Mouse (Mus musculus) bone marrow macrophage, adult 2 months (primary cell): ENCODE measurements around the gene 1500015O10Rik. TPM values are rescaled to one million over a fixed set of nuclear protein-coding genes. Genes with fewer than 3 reads are reported as not detected.

Experiments used
- H3K27ac ChIP-seq: 2 replicates; pipeline ENCODE4 v1.5.1; 2012; ENCODE audit warnings: low read depth, low read length; ENCODE audit not compliant: insufficient read depth
- H3K4me1 ChIP-seq: 2 replicates; pipeline ENCODE4 v1.6.1; 2012; ENCODE audit warnings: low read length; ENCODE audit not compliant: control insufficient read depth, insufficient read depth
- H3K4me3 ChIP-seq: 2 replicates; pipeline ENCODE4 v1.5.1; 2012; ENCODE audit warnings: mild to moderate bottlenecking, low read length, moderate library complexity; ENCODE audit not compliant: insufficient read depth
- CTCF ChIP-seq: IDR thresholded peaks from 2 replicates; pipeline ENCODE4 v1.5.1; 2012; ENCODE audit warnings: low read depth, mild to moderate bottlenecking, low read length, moderate library complexity
- POLR2A ChIP-seq: IDR thresholded peaks from 2 replicates; pipeline ENCODE4 v1.6.1; 2012; ENCODE audit warnings: mild to moderate bottlenecking, low read depth, low read length, borderline replicate concordance
- polyA plus RNA-seq: library from polyadenylated mRNA; stranded (reverse); fragments of >200 nt; gene quantifications from 2 replicates; pipeline ENCODE4 v1.2.4, GENCODE M21; 2012; ENCODE audit not compliant: missing spikeins, insufficient read depth, insufficient read length

Gene 1500015O10Rik
- not detected in 2 replicates for polyA plus RNA-seq

DNA sequence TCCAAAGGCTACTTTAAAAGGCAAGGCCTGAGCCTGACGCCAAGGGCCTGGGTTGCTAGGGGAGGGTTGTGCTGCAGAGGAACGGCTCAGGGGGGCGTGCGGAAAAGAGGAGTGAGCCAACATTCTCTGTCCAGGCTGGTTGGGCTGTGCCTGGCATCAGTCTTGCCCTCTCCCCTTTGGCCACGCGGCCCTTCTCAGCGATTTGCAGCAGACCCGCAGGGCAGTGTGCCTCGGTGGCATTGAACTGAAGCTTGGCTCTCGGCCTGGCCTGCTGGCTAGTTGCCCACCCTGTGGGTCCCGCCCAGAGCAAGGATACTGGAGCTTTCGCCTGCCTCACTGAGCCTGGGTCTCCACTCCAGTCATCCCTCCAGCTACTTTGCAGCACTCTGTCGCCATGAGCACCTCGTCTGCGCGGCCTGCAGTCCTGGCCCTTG, at the start of gene 1500015O10Rik:
Gene 1500015O10Rik (plus strand): TSS at position 112 of the 434 bp plus-strand sequence.
- Histone ChIP-seq H3K4me1 (no peaks in the 10 kb centered on the region), H3K4me3 (no peak within 1 kb of the TSS), H3K27ac (no peak within 1 kb of the TSS)
- TF ChIP-seq CTCF (no peak), POLR2A (no peak)

DNA sequence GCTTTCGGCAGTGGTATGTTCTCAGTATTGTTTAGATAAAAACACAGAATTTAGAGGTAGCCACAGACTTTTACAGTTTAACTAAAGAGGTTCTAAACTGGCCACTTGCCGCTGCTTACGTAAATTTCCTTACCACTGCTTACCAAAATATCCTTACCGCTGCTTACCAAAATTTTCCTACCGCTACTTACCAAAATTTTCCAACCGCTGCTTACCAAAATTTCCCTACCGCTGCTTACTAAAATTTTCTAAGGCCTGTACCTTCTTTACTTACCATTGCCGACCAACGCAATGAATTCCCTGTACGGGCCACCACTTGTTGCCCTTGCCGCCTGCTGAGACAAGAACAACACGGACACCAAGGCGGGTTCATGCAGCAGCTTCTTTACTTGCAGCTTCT, 40.4 kb upstream of the 1500015O10Rik start:
- Histone ChIP-seq H3K27ac (no peak overlapping the region), H3K4me1 (peaks cover 11% of the 10 kb centered on the region), H3K4me3 (no peak overlapping the region)
- TF ChIP-seq POLR2A (no peak), CTCF (no peak)

DNA sequence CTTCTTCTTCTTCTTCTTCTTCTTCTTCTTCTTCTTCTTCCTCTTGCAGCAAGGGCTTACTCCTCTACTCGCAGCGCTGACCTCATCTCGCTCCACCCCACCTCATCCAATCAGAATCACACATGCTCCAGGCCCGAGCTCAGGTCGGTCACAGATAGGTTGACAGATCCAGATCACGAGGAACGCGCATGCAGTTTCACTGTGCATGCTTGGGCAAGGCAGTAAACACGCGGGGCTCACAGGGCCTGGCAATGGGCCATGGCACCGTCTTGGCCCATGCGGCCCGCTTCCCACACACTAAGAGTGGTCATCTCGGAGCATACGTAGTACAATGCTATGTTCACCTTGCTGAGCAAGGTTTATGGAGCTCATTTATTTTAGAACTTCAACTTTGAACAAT, 39.9 kb upstream of the 1500015O10Rik start:
- no peak overlapping the region for H3K27ac ChIP-seq
- no peak overlapping the region for H3K4me3 ChIP-seq
- peaks cover 11% of the 10 kb centered on the region for H3K4me1 ChIP-seq
- TF ChIP-seq POLR2A: no peak
- TF ChIP-seq CTCF: no peak

DNA sequence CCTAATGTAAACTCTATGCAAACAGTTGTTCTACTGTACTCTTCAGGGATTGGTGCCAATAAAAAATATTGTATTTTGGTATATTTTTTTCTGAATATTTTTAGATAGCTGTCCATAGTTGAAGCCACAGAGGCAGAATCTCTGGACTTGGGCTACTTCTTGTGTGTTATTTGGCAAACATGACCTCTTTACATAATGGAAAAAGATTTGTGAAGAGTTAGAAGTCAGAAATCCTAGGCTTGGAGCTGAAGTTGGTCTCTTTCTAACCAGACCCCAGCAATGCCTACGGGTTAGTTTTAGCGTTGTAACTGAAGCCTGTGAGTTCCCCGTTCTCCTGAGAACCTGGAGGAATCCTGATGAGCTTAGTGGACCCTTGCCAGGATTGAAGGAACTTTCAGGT, 36.3 kb upstream of the 1500015O10Rik start:
- H3K4me1 ChIP-seq: peaks cover 11% of the 10 kb centered on the region
- TF ChIP-seq CTCF (no peak), POLR2A (no peak)
- no peak overlapping the region for H3K27ac ChIP-seq
- H3K4me3 ChIP-seq: no peak overlapping the region

DNA sequence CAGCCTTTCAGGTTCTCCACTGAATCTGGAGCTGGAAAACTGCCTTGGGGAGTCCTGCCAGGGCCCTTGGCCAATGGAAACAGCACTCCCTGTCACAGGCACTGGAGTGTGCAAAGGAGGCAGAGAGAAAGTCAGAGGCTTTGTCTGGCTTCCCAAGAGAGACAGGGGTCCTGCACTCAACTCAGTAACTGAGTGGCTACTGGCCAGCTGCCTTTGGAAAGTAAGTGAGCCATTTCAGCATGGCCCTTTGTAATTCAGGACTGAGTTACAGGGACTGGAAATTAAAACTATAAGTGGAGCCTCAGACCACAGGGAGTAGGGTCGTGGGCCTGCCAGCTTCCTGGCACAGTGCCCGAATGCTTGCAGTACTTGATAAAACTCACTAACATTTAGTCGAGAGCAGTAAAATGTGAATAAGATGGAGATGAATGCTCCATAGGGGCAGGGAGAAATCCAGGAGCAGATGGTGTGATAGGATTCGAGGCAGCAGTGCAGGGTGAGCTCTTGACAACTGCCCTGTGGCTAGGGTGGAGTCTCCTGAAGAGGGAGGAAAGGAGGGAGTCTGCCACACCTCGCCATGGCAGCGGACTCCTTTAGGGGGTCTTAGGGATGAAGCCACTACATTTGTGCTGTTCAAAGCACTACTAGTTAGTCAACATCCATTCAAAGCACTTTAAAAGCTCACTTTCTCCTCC, 35.4 kb upstream of the 1500015O10Rik start:
- H3K27ac ChIP-seq: no peak overlapping the region
- TF ChIP-seq CTCF: no peak
- TF ChIP-seq POLR2A: no peak
- H3K4me3 ChIP-seq: no peak overlapping the region
- peaks cover 11% of the 10 kb centered on the region for H3K4me1 ChIP-seq

DNA sequence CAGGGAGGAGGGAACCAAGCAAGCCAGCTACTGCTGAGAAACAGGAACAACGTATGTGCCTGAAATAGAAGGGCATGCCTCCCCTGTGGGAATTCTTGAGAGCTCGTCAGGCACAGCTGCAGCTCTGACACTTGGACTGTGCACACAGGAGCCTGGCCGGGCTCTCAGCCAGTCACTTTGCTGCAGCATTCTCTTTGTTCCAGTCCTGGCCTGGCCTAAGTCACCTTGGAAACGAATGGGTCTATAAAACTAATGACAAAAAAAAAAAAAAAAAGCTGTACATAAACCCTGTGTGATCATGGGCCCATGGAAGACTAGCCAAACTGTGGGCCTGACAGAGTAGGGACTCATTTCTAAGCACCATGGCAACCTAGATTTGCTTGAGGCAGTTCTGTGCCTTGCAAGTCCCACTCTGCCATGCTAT, 31.8 kb upstream of the 1500015O10Rik start:
- Histone ChIP-seq H3K27ac (no peak overlapping the region), H3K4me1 (no peaks in the 10 kb centered on the region; the same call in 1 of the 2 replicates), H3K4me3 (no peak overlapping the region)
- TF ChIP-seq POLR2A (no peak), CTCF (no peak)

DNA sequence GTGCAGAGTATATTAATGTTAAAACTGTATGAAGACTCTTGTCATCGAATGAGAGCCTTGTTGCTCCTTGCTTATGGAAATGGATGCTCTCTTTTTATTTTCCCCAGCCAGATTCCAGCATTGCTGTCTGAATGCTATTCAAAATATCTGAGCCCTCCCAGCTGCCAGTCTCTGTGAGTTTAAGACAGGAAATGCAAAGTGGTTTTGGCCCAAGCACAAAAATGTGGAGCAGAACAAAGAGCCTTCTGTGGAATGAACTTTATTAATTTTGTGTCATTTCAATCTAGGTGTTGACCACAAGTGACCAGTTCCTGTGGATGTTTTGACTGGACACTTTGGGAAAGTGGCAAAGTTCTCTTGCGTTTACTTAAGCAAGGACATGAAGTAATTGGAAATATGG, 15.6 kb upstream of the 1500015O10Rik start:
- Histone ChIP-seq H3K27ac (no peak overlapping the region), H3K4me1 (no peaks in the 10 kb centered on the region), H3K4me3 (no peak overlapping the region)
- TF ChIP-seq CTCF: no peak
- no peak for TF ChIP-seq POLR2A

DNA sequence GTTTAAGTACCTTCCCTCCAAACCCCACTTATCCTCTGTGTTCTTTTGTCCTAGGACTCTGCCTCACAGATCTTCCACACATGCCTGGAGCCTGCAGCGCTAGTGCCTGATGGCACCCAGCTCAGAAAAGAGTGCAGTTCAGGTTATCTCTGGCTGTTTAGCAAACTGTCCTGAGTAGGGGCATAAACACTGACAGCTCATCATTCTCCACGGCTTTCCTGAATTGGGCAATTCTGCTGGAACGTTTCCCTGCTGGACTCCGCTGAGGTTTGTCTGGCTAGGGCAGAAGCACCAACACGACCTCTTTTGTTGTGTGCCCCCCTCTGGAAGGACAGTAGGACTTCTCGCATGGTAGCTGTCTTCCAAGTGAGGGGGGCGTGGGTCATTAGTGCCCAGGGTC, 12.4 kb upstream of the 1500015O10Rik start:
- TF ChIP-seq CTCF (no peak), POLR2A (no peak)
- Histone ChIP-seq H3K4me3 (no peak overlapping the region), H3K27ac (no peak overlapping the region), H3K4me1 (no peaks in the 10 kb centered on the region)

DNA sequence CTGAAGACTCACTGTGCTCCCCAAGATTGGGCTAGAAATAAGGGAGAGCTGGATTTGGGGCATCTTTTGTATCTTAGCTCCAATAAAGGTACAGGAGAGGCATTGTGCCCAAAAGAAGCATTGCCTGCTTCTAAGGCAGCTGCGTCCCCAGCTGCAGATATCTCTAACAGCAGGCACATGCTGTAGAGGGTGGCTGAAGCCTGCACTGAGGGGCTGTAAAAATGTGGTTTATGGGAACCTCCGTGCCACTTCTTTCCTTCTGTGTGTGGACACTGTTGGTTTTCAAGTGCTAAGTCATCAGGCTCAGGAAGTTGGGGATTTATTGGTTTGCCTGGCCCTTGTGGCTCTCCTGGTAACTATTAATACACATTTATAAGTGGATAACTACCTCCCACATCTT, 11.6 kb upstream of the 1500015O10Rik start:
- Histone ChIP-seq H3K4me1 (no peaks in the 10 kb centered on the region), H3K4me3 (no peak overlapping the region), H3K27ac (no peak overlapping the region)
- no peak for TF ChIP-seq CTCF

DNA sequence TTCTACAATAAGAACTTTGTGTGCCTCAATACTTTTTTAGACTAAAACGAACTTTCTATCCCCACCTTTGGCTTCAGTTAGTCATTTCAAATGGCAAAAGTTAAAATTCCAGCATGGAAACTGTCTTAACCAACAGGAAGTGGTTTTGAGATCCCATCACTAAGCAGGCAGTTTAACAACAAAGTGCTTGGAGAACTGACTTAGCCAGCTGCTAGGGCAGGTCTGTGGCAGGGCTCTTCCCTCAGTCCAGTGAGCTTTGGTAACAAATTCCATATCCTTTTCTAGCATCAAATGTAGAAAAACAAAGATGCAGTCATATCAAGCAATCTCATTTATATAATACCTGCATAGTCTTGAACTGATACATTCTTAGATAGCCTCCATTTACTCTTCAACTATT, 7.9 kb upstream of the 1500015O10Rik start:
- TF ChIP-seq POLR2A (no peak), CTCF (no peak)
- H3K4me3 ChIP-seq: no peak overlapping the region
- H3K4me1 ChIP-seq: no peaks in the 10 kb centered on the region
- no peak overlapping the region for H3K27ac ChIP-seq

DNA sequence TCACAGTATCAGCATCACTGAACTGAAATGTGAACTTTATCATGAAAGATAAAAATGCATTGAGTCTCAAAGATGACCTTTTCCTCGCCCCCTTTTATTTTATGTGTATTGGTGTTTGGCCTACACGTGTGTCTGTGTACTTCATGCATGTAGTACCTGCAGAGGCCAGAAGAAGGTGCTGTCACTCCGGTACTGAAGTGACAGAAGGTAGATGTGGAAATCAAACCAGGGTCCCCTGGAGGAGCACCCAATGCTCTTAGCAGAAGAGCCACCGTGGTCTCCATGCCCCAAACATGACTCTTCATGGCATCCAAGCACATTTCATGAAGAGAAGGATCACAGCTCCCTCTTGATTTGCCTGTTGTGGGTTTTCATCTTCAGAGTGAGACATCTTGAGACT, 1.7 kb downstream of the 1500015O10Rik start:
- TF ChIP-seq POLR2A: no peak
- TF ChIP-seq CTCF: no peak
- Histone ChIP-seq H3K4me3 (no peak overlapping the region), H3K4me1 (no peaks in the 10 kb centered on the region), H3K27ac (no peak overlapping the region)
